Mouse (Mus musculus): Measurements from ENCODE around the gene Slc2a2.
"Not testable (repeated sequence)": the region's sequence is repeated elsewhere in the genome, so short reads cannot be mapped to it uniquely, and the experiment has no call there.

The Slc2a2 gene

GRCm38 (mm10) chr3:28736981-28737380 is 39.3 kb downstream of the Slc2a2 start:
- peak in 1 of 2 experiments; percentile 33 for DNase-seq

GRCm38 (mm10) chr3:28740353-28740752 is 42.6 kb downstream of the Slc2a2 start:
- no peak for DNase-seq

GRCm38 (mm10) chr3:28743251-28743650 is 45.5 kb downstream of the Slc2a2 start:
- DNase-seq = peak in 1 of 2 experiments; percentile 11

GRCm38 (mm10) chr3:28745835-28746483 is 48.3 kb downstream of the Slc2a2 start:
- peak; percentile 75 to 83 for DNase-seq

GRCm38 (mm10) chr3:28748151-28748550 is 50.4 kb downstream of the Slc2a2 start:
- DNase-seq = no peak

- DNase-seq = no peak
Measured at GRCm38 (mm10) chr3:28748956-28749355, 51.3 kb downstream of the Slc2a2 start.

- no peak for DNase-seq
Measured at GRCm38 (mm10) chr3:28755477-28755876, 57.8 kb downstream of the Slc2a2 start.

GRCm38 (mm10) chr3:28761225-28761789 is 63.6 kb downstream of the Slc2a2 start:
- no peak for DNase-seq

GRCm38 (mm10) chr3:28766935-28767334 is 69.2 kb downstream of the Slc2a2 start:
- DNase-seq = no peak

GRCm38 (mm10) chr3:28768222-28768621 is 70.5 kb downstream of the Slc2a2 start:
- DNase-seq = no peak

GRCm38 (mm10) chr3:28772919-28773318 is 75.2 kb downstream of the Slc2a2 start:
- not testable (repeated sequence) for DNase-seq

- DNase-seq = no peak
Measured at GRCm38 (mm10) chr3:28775361-28775760, 77.7 kb downstream of the Slc2a2 start.

GRCm38 (mm10) chr3:28775958-28776357 is 78.3 kb downstream of the Slc2a2 start:
- DNase-seq = no peak

- DNase-seq = no peak
Measured at GRCm38 (mm10) chr3:28776491-28776890, 78.8 kb downstream of the Slc2a2 start.

GRCm38 (mm10) chr3:28780511-28780910 is 82.8 kb downstream of the Slc2a2 start:
- DNase-seq = no peak

Measured in kidney, postnatal 4 days (tissue).